Mouse (Mus musculus) lung, adult 2 months (tissue): ENCODE measurements around the gene Camkmt. TPM values are rescaled to one million over a fixed set of nuclear protein-coding genes. Genes with fewer than 3 reads are reported as not detected.

Experiments
- DNase-seq: peaks from one replicate; pipeline ENCODE4 v3.0.0; 2022
- H3K4me1 ChIP-seq: fragments of 200-500 bp; 2 replicates; pipeline ENCODE4 v1.6.1; 2011; ENCODE audit warnings: low read length; ENCODE audit not compliant: control insufficient read depth, insufficient read depth
- H3K4me3 ChIP-seq: fragments of 200-500 bp; replicated peaks from 2 replicates; pipeline ENCODE3; 2011; ENCODE audit warnings: low read depth, mild to moderate bottlenecking, control low read depth, low read length; ENCODE audit errors: extremely low read depth
- CTCF ChIP-seq: fragments of 200-500 bp; IDR thresholded peaks from 2 replicates; pipeline ENCODE4 v1.5.1; 2011; ENCODE audit warnings: mild to moderate bottlenecking, low read length, control low read depth; ENCODE audit not compliant: insufficient read depth
- POLR2A ChIP-seq: fragments of 200-500 bp; IDR thresholded peaks from 2 replicates; pipeline ENCODE4 v1.6.1; 2011; ENCODE audit warnings: low read depth, mild to moderate bottlenecking, control low read depth, low read length, borderline replicate concordance; ENCODE audit errors: extremely low read depth
- whole genome bisulfite sequencing: fragments of 180-500 bp; shearing (Covaris S2); methylation state at CpG from one replicate; pipeline ENCODE4 v1.1.7; 2018; 5-methylcytosine and 5-hydroxymethylcytosine counted together
- polyA plus RNA-seq: library from polyadenylated mRNA; depleted of rRNA; stranded (reverse); fragments of >200 nt; gene quantifications from 2 replicates; pipeline ENCODE4 v1.2.3, GENCODE M21; 2012

Gene Camkmt
- polyA plus RNA-seq, 1 experiment, result 1.8 TPM

DNA sequence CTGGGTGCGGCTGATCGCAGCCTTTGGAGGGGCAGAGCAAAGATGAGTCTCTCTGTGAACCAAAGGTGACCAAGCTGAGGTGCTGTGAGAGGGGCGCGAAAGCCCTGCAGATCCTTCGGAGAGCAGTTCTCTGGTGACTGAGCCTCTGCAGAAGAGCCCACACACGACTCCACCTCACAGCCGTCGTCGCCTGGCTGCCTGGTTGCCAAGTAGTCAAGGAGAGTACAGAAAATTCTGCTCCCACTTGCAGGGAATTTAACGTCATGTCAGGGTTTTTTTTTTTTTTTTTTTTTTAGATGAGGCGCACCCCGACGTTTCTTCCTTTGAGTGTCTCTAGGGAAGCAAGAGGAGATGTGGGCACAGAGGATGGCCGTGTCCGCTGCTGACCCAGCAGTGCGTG, 382.9 kb downstream of the Camkmt start:
- no peaks in the 10 kb centered on the region for H3K4me1 ChIP-seq
- 4% methylated on average over 16 of the region's 16 CpGs for WGBS
- TF ChIP-seq POLR2A (no peak), CTCF (no peak)
- no peak overlapping the region for H3K4me3 ChIP-seq
- no peak for DNase-seq

DNA sequence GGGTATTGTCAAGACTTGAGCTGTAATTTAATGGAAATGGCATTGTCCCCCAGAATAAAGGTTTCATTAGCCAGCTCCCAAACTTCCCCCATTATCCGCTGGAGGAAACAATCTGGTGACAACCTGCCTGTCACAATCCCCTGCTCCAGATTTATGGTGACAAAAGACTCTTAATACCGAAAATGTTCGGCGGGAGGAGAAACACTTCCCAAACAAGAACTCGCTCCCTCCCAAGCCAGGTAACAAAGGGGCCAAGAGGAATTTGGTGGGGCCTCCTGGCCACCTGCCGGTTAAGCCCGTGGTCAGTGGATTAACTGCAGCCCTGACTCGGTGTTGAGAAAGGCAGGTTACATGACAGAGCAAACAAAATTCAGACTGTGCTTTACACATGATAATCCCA, 383.5 kb downstream of the Camkmt start:
- Histone ChIP-seq H3K4me1 (no peaks in the 10 kb centered on the region), H3K4me3 (no peak overlapping the region)
- no peak for DNase-seq
- TF ChIP-seq POLR2A (no peak), CTCF (no peak)
- 6% methylated on average over 8 of the region's 8 CpGs for WGBS

DNA sequence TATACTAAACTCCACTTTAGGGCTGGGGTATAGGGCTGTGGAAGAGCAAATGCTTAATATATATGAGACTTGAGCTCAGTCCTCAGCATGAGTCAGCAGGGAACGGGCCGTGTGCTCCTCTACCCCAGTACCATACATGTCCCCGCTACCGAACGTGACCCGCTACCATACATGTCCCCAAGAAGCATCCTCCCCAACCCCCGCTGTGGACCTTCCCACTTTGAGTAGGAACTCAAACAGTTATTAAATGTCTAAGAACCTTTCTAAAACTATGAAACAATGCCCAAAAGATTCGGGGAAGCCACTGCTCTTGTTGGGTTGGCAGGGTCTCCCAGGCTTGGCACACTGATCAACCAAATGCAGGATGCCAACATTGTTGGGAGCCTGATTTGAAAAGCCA, 390.9 kb downstream of the Camkmt start:
- DNase-seq, result no peak
- Histone ChIP-seq H3K4me3 (no peak overlapping the region), H3K4me1 (no peaks in the 10 kb centered on the region)
- TF ChIP-seq CTCF, result no peak
- TF ChIP-seq POLR2A, result no peak
- WGBS, result 83% methylated on average over 8 of the region's 8 CpGs

DNA sequence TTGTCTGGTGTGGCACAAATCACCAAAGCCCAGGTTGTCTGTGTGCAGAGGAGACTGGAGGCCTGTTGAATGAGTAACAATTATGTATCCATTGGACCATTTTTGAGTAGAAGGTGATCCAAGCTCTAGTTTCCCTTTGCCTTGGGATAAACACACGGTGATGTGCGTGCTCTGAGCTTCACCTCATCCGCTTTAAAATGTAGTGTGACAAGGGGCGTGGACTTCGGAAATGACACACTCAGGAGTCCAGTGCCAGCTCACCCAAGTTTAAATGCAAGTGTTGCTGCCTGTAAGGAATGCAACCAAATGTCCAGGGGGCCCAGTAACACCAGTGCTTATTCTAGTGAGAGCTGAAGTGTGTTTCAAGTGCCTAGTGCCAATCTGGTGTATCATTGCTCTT, 392.7 kb downstream of the Camkmt start:
- TF ChIP-seq POLR2A (no peak), CTCF (no peak)
- DNase-seq, result no peak
- H3K4me3 ChIP-seq, result no peak overlapping the region
- 86% methylated on average over 5 of the region's 5 CpGs for whole genome bisulfite sequencing
- H3K4me1 ChIP-seq, result no peaks in the 10 kb centered on the region

DNA sequence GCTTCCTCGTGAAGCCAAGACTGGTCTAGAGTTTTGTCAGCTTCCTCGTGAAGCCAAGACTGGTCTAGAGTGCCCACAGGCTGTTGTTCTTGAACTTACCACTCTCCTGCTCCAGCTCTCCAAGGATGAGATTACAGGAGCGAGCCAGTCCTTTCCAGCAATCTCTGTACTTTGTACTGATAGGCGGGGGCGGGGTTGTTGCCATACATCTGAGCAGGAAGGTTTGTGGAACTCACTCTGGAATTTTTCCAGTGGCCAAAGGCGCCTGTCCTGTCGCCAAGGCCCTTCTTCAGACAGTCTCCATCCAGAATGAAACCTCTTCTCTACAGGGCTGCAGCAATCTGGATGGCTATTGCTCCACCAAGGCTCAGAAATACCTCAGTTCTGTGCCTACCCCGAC, 393.7 kb downstream of the Camkmt start:
- Histone ChIP-seq H3K4me3 (no peak overlapping the region), H3K4me1 (no peaks in the 10 kb centered on the region)
- TF ChIP-seq CTCF (no peak), POLR2A (no peak)
- WGBS, result 37% methylated on average over 8 of the region's 8 CpGs
- no peak for DNase-seq

DNA sequence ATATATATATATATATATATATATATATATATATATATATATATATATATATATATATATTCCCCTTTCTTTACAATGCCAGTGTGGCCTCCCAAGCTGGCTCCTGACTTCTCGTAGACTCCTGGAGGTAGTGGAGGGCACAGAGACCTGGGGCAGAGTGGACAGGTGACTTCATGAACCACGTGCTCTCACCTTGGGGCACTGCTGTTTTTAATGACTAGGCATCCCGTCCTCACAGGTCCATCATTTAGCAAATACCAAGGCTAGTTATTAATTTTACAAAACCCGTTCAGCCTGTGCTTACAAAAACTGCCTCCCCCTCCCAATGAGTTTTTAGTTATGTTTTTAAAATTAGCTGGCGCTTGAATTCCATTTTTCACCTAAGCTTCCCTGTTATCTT, 394.2 kb downstream of the Camkmt start:
- no peak for TF ChIP-seq CTCF
- no peak for TF ChIP-seq POLR2A
- H3K4me1 ChIP-seq, result no peaks in the 10 kb centered on the region
- no peak overlapping the region for H3K4me3 ChIP-seq
- DNase-seq, result no peak
- WGBS, result 33% methylated on average over 5 of the region's 5 CpGs

DNA sequence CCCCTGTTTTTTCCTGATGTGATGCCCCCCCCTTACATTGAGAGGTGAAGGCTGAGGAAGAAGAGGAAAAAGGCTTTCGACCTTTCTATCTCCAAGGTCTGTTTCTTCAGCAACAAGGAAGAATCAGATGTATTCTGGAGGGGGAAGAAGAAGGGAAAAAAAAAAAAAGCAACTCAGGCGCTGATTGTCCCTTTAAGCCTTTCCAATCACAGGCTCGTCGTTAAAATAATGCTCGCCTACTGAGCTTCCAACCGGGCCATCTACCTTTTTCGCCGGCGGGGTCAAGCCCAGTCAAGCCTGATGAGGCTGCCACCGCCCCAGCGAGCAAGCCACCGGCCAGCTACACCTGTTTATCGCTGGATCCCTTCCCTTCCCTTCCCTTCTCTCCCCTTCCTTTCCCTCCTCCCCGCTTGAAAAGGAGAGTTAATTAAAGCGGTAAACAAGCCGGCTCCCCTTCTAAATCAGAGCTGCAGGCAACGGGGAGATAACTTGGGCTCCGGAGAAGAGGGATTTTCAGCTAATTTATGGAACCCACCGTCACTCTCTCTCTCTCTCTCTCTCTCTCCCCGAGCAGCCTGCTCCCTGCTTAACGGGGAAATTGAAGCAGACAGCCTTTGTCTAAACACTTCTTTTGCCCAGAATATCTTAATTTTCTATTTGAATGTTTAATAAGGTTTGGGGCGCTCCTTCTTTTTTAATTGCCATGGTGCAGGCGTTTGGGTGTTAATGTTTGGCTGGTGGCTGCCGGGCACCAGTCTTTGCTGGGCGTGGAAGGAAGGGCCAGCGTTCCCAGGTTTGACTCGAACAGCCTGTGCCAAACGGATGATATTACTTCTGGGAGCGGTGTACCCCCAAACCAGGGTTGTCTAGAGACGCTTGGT, 395.0 kb downstream of the Camkmt start:
- 3% methylated on average over 30 of the region's 30 CpGs for WGBS
- TF ChIP-seq POLR2A, result no peak
- no peak for TF ChIP-seq CTCF
- DNase-seq, result no peak
- Histone ChIP-seq H3K4me1 (no peaks in the 10 kb centered on the region), H3K4me3 (no peak overlapping the region)

DNA sequence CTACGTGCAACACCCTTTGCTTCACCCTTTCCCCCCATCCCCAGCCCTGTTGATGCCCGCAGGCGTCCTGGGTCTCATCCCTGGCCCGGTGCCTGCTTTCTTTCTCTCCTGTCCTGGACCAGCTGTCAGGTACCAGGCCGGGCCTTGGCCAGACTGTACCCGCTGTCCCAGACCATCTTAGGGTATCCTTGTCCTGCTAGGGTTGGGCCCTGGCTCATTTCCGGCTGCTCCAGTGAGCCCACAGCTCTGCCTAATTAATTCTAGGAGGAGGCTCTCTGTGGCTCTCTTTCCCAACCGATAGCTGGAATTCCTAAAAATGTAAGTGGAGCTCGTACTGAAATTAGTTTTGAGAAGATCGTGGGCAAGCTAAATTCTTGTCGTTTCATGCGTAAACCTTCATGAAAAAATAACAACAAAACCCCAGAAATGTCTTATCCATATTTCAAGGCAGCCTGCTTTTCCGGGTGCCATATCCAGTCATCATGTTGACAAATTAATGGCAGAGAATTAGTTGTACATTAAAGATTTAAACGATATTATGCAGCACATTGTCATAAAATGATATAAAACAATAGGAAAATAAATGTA, 395.7 kb downstream of the Camkmt start:
- WGBS, result 6% methylated on average over 14 of the region's 14 CpGs
- no peak for TF ChIP-seq CTCF
- no peak for TF ChIP-seq POLR2A
- Histone ChIP-seq H3K4me3 (no peak overlapping the region), H3K4me1 (no peaks in the 10 kb centered on the region)
- DNase-seq, result no peak

DNA sequence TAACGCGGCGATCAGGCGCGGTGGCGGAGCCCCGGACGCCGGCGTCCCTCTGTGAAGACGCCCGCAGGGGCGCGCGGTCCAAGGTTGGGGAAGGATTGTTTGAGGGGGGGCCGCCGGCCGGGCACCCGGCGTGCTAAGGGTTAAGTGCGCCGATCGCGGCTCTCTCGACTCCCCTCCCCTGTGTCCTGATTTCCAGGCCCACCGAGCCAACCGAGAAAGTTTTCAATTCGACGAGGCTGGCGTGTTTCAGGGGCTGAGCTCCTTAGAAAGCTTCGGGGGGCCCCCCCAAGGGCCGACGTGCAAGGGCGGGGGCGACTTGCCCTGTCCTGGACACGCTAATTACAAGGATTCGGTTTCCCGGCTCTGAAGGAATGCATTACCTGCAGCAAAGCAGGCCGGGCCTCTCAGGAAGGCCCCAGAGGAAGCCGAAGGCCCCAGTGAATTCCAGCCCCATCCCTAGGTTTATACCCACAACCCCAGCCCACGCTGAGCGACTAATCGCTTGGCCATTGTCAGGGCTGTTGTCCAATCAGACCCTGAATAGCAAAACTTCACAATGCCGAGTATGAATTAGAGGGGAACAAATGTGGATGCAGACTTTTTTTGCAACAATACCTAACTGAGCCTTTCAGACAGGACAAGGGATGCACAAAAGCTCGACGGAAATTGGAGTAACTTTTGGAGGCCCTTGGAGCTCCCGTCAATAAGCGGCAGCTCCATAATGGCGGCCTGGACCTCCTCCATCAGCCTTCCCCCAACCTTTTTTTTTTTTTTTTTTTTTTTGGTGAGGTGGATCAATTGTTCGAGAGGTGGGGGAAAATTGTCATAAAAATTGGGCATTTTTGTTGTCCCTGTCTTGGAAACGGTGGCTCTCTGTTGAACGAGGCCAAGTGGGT, 396.5 kb downstream of the Camkmt start:
- no peaks in the 10 kb centered on the region for H3K4me1 ChIP-seq
- H3K4me3 ChIP-seq, result no peak overlapping the region
- DNase-seq, result no peak
- no peak for TF ChIP-seq CTCF
- TF ChIP-seq POLR2A, result no peak
- 8% methylated on average over 52 of the region's 52 CpGs for WGBS
